Mouse (Mus musculus) CH12.LX (cell line): Measurements from ENCODE around the gene Ackr2.

ENCODE experiments used
- CTCF ChIP-seq, 2 experiments: IDR thresholded peaks in 1 of 2; conservative IDR thresholded peaks in 1 of 2; 2 replicates each; pipeline ENCODE4 v1.5.1; 2011 to 2012; ENCODE audit warnings: low read depth in 2 of 2, low read length in 2 of 2, improper control_type of control experiment in 1 of 2, inconsistent platforms in 1 of 2, mild to moderate bottlenecking in 1 of 2, moderate library complexity in 1 of 2
- ELF1 ChIP-seq: IDR thresholded peaks from 2 replicates; pipeline ENCODE4 v1.6.1; 2014; ENCODE audit warnings: low read depth, mild to moderate bottlenecking, inconsistent platforms, low read length, improper control_type of control experiment
- GABPA ChIP-seq: IDR thresholded peaks from 2 replicates; pipeline ENCODE4 v1.6.1; 2012; ENCODE audit warnings: low read depth, low read length, improper control_type of control experiment, inconsistent platforms; ENCODE audit not compliant: insufficient replicate concordance
- ZKSCAN1 ChIP-seq: IDR thresholded peaks from 2 replicates; pipeline ENCODE4 v1.6.1; 2012; ENCODE audit warnings: low read depth, inconsistent platforms, low read length, improper control_type of control experiment, borderline replicate concordance

- TF ChIP-seq ZKSCAN1 (no peak), GABPA (no peak), CTCF (conservative IDR thresholded peaks at IDR 0.05 in 1 of 2, IDR thresholded peaks at IDR 0.05 in 1 of 2; ENCODE audit: low read depth in 2 of 2, low read length in 2 of 2) (no peak), ELF1 (0 out of 2 replicates have a peak, but pooled peaks have one; percentile 13)
Observed at GRCm38 (mm10) chr9:121904946-121905345, 6.8 kb downstream of the Ackr2 start.
